Mouse (Mus musculus): ENCODE measurements at regions not wholly inside any gene's neighbourhood (a gene's known extent, or its start where the extent isn't known, plus 50 kb on each side); places are given as distances from the start of the nearest gene placed in this dataset.

- H3K4me2 ChIP-seq, result no peak overlapping the region
- no peaks in the 10 kb centered on the region for H3K36me3 ChIP-seq
- H3K4me3 ChIP-seq (replicated peaks), result no peak overlapping the region
- H3K9ac ChIP-seq, result no peak overlapping the region
- no peak overlapping the region for H3K27ac ChIP-seq
- H3K4me1 ChIP-seq (replicated peaks), result no peaks in the 10 kb centered on the region
- no peaks in the 10 kb centered on the region for H3K27me3 ChIP-seq
- H3K9me3 ChIP-seq (replicated peaks), result no peaks in the 10 kb centered on the region
- no peak for DNase-seq
- no peak for ATAC-seq (ENCODE audit: low read depth)
- WGBS (ENCODE audit: insufficient replicate concordance), result 81% methylated on average over 13 of the region's 13 CpGs
These were observed 457.1 kb downstream of the Tmem38b start for GRCm38 (mm10) chr4:54282934-54283333.

GRCm38 (mm10) chr4:54313804-54314203, 488.0 kb downstream of the Tmem38b start:
- no peaks in the 10 kb centered on the region for H3K36me3 ChIP-seq
- 51% methylated on average over 1 of the region's 1 CpGs for WGBS (ENCODE audit: insufficient replicate concordance)
- ATAC-seq (ENCODE audit: low read depth) (no peak), DNase-seq (no peak)
- H3K27ac ChIP-seq, result no peak overlapping the region
- H3K4me1 ChIP-seq (replicated peaks), result no peaks in the 10 kb centered on the region
- H3K4me3 ChIP-seq (replicated peaks), result no peak overlapping the region
- no peak overlapping the region for H3K9ac ChIP-seq
- H3K4me2 ChIP-seq, result no peak overlapping the region
- no peaks in the 10 kb centered on the region for H3K9me3 ChIP-seq (replicated peaks)
- no peaks in the 10 kb centered on the region for H3K27me3 ChIP-seq

- Histone ChIP-seq H3K9me3 (replicated peaks) (no peaks in the 10 kb centered on the region), H3K9ac (no peak overlapping the region), H3K4me1 (replicated peaks) (no peaks in the 10 kb centered on the region), H3K27me3 (no peaks in the 10 kb centered on the region), H3K36me3 (no peaks in the 10 kb centered on the region), H3K27ac (no peak overlapping the region), H3K4me3 (replicated peaks) (no peak overlapping the region), H3K4me2 (no peak overlapping the region)
- no peak for DNase-seq
- WGBS (ENCODE audit: insufficient replicate concordance), result 55% methylated on average over 5 of the region's 5 CpGs
- no peak for ATAC-seq (ENCODE audit: low read depth)
These were observed 499.0 kb downstream of the Tmem38b start for GRCm38 (mm10) chr4:54324851-54325250.

- H3K27ac ChIP-seq, result no peak overlapping the region
- no peak overlapping the region for H3K4me3 ChIP-seq (replicated peaks)
- no peak overlapping the region for H3K4me2 ChIP-seq
- H3K4me1 ChIP-seq (replicated peaks), result no peaks in the 10 kb centered on the region
- no peak for ATAC-seq (ENCODE audit: low read depth)
- 63% methylated on average over 5 of the region's 5 CpGs for WGBS (ENCODE audit: insufficient replicate concordance)
- H3K9me3 ChIP-seq (replicated peaks), result no peaks in the 10 kb centered on the region
- no peaks in the 10 kb centered on the region for H3K36me3 ChIP-seq
- no peak overlapping the region for H3K9ac ChIP-seq
- DNase-seq, result no peak
- no peaks in the 10 kb centered on the region for H3K27me3 ChIP-seq
These were observed 502.4 kb downstream of the Tmem38b start for GRCm38 (mm10) chr4:54328273-54328672.

- no peak for DNase-seq
- no peak overlapping the region for H3K27ac ChIP-seq
These were observed 503.0 kb downstream of the Tmem38b start for GRCm38 (mm10) chr4:54328711-54329427.

GRCm38 (mm10) chr4:54330686-54331085, 504.8 kb downstream of the Tmem38b start:
- 71% methylated on average over 3 of the region's 3 CpGs for WGBS (ENCODE audit: insufficient replicate concordance)
- H3K4me2 ChIP-seq, result no peak overlapping the region
- H3K4me1 ChIP-seq (replicated peaks), result no peaks in the 10 kb centered on the region
- DNase-seq (no peak), ATAC-seq (ENCODE audit: low read depth) (no peak)
- no peak overlapping the region for H3K9ac ChIP-seq
- H3K27ac ChIP-seq, result no peak overlapping the region
- no peaks in the 10 kb centered on the region for H3K36me3 ChIP-seq
- no peaks in the 10 kb centered on the region for H3K9me3 ChIP-seq (replicated peaks)
- H3K4me3 ChIP-seq (replicated peaks), result no peak overlapping the region
- H3K27me3 ChIP-seq, result no peaks in the 10 kb centered on the region

More at GRCm38 (mm10) chr4:54328711-54329427, 503.0 kb downstream of the Tmem38b start:
- H3K4me2 ChIP-seq, result no peak overlapping the region
- no peak overlapping the region for H3K4me3 ChIP-seq (replicated peaks)
- 71% methylated on average over 17 of the region's 17 CpGs for WGBS (ENCODE audit: insufficient replicate concordance)
- no peaks in the 10 kb centered on the region for H3K9me3 ChIP-seq (replicated peaks)
- no peak overlapping the region for H3K9ac ChIP-seq
- H3K36me3 ChIP-seq, result no peaks in the 10 kb centered on the region
- no peaks in the 10 kb centered on the region for H3K27me3 ChIP-seq
- no peak for ATAC-seq (ENCODE audit: low read depth)
- no peaks in the 10 kb centered on the region for H3K4me1 ChIP-seq (replicated peaks)

GRCm38 (mm10) chr4:54331588-54332211, 505.9 kb downstream of the Tmem38b start:
- Histone ChIP-seq H3K4me1 (replicated peaks) (no peaks in the 10 kb centered on the region), H3K9ac (no peak overlapping the region), H3K4me3 (replicated peaks) (no peak overlapping the region), H3K27me3 (no peaks in the 10 kb centered on the region), H3K36me3 (no peaks in the 10 kb centered on the region), H3K9me3 (replicated peaks) (no peaks in the 10 kb centered on the region), H3K4me2 (no peak overlapping the region), H3K27ac (no peak overlapping the region)
- ATAC-seq (ENCODE audit: low read depth) (no peak), DNase-seq (no peak)
- 52% methylated on average over 12 of the region's 12 CpGs for WGBS (ENCODE audit: insufficient replicate concordance)

GRCm38 (mm10) chr4:54332261-54332660, 506.4 kb downstream of the Tmem38b start:
- no peak overlapping the region for H3K9ac ChIP-seq
- H3K4me3 ChIP-seq (replicated peaks), result no peak overlapping the region
- no peak overlapping the region for H3K4me2 ChIP-seq
- no peaks in the 10 kb centered on the region for H3K27me3 ChIP-seq
- no peak for ATAC-seq (ENCODE audit: low read depth)
- no peaks in the 10 kb centered on the region for H3K4me1 ChIP-seq (replicated peaks)
- H3K36me3 ChIP-seq, result no peaks in the 10 kb centered on the region
- no peak for DNase-seq
- WGBS (ENCODE audit: insufficient replicate concordance), result 71% methylated on average over 7 of the region's 7 CpGs
- no peaks in the 10 kb centered on the region for H3K9me3 ChIP-seq (replicated peaks)
- H3K27ac ChIP-seq, result no peak overlapping the region

- Histone ChIP-seq H3K27ac (no peak overlapping the region), H3K4me1 (replicated peaks) (no peaks in the 10 kb centered on the region), H3K9ac (no peak overlapping the region), H3K4me2 (no peak overlapping the region), H3K9me3 (replicated peaks) (no peaks in the 10 kb centered on the region), H3K27me3 (no peaks in the 10 kb centered on the region), H3K36me3 (no peaks in the 10 kb centered on the region), H3K4me3 (replicated peaks) (no peak overlapping the region)
- WGBS (ENCODE audit: insufficient replicate concordance), result 20% methylated on average over 1 of the region's 1 CpGs
- ATAC-seq (ENCODE audit: low read depth) (no peak), DNase-seq (no peak)
These were observed 512.7 kb downstream of the Tmem38b start for GRCm38 (mm10) chr4:54338556-54338955.

- no peak overlapping the region for H3K4me2 ChIP-seq
- H3K9ac ChIP-seq, result no peak overlapping the region
- ATAC-seq (ENCODE audit: low read depth) (no peak), DNase-seq (no peak)
- H3K9me3 ChIP-seq (replicated peaks), result no peaks in the 10 kb centered on the region
- no peaks in the 10 kb centered on the region for H3K4me1 ChIP-seq (replicated peaks)
- no peak overlapping the region for H3K4me3 ChIP-seq (replicated peaks)
- no peaks in the 10 kb centered on the region for H3K27me3 ChIP-seq
- no peak overlapping the region for H3K27ac ChIP-seq
- WGBS (ENCODE audit: insufficient replicate concordance), result 82% methylated on average over 1 of the region's 1 CpGs
- no peaks in the 10 kb centered on the region for H3K36me3 ChIP-seq
These were observed 514.3 kb downstream of the Tmem38b start for GRCm38 (mm10) chr4:54340106-54340505.

GRCm38 (mm10) chr4:54353657-54354390, 528.0 kb downstream of the Tmem38b start:
- Histone ChIP-seq H3K36me3 (no peaks in the 10 kb centered on the region), H3K9ac (no peak overlapping the region), H3K9me3 (replicated peaks) (no peaks in the 10 kb centered on the region), H3K27me3 (no peaks in the 10 kb centered on the region), H3K27ac (no peak overlapping the region), H3K4me3 (replicated peaks) (no peak overlapping the region), H3K4me2 (no peak overlapping the region), H3K4me1 (replicated peaks) (no peaks in the 10 kb centered on the region)
- ATAC-seq (ENCODE audit: low read depth) (no peak), DNase-seq (no peak)
- WGBS (ENCODE audit: insufficient replicate concordance), result 63% methylated on average over 8 of the region's 8 CpGs

Data from liver, embryonic 13.5 days (tissue).